Mouse (Mus musculus) kidney, adult 11 months (tissue): ENCODE results near the gene Pdcd1lg2.

Experiments used
- DNase-seq: peaks from one replicate; pipeline ENCODE4 v3.0.0; 2022

Gene Pdcd1lg2

DNA sequence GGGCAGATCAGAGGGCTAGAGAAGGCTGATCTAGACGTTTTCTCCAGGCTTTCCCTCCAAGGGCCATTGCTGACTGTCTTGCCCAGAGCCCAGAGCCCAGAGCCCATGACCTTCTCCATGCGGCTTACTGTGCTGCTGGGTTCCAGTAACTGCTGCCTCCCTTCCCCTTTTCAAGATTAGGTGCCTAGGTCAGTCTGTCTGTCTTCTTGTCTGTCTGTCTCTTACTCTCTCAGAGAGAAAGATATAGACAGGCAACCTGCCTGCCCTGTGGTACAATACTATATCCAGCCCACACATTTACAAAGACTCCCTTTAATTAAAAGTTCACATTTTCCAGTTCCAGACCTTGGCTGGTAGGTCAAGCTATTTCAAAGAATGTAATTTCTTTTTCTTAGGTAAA is 64.1 kb downstream of the Pdcd1lg2 start:
- DNase-seq: no peak

DNA sequence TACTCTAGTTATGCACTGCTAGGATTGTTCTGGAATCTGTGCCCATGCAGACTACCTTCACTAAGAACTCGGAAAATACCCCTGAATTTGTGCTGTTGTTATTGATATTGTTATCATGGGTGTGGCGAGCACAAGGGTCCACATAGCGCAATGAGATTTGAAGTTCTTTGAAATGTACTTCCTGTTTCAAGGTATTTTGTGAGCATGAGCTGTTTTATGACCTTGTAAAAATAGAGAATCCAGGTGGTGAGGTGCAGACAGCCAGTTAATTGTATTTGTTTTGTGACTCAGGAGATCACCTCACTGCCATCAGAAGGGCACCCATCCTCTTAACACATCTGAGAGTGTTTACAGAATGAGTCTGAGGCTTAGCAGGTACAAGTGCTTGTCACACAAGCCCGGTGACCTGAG is 64.5 kb downstream of the Pdcd1lg2 start:
- DNase-seq: no peak

DNA sequence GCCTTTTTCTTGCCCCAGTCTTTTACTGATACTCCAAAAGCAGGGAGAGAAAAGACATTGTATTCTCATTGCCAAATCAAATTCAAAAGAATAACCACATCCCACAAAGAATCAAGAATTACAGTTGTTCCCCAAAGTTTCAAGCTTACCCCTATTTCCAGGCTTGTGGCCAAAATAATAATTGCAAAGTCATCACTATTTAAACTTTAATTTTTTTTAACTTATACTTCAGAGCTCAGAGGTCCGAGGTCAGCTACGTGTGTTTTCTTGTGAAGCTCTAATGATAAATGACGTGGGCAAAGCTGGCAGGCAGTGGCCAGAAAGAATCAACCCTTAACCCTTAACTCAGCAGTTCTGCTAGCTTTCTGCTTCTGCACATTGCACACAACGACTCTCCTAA is 67.9 kb downstream of the Pdcd1lg2 start:
- DNase-seq: no peak

DNA sequence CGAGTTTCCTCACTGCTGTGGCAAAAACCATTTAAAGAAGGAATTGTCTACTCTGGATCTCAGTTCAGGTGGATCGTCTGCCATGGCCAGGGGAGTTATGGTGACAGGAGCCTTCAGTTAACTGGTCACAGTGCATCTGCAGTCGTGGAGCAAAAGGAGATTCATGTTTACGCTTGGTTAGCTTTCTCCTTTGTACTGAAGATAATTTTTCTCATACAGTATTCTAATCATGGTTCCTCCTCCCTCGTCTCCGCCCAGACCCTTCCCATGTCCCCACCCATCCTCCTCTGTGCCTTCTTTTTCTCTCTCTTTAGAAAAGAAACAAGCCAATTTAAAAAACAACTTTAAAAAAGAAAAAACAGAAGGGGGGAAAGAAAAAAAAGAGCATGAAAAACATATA is 70.9 kb downstream of the Pdcd1lg2 start:
- no peak for DNase-seq

DNA sequence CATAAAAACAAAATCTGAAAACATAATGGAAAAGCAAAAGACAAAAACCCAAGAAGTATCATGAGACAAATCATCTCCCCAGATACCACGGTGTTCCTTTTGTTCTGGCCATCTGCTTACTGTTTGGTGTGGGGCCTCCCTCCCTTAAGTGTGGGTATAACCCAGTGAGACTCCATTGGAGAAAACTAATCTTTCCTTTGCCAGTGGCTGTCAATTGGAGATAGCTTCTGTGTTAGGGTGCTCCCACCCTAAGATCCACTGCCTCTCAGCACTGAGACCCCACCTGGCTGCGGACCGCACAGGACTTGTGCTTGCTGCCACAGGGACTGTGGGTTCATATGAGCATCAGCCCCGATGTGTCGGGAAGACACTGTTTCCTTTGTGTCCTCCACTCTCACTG is 71.4 kb downstream of the Pdcd1lg2 start:
- DNase-seq: no peak

DNA sequence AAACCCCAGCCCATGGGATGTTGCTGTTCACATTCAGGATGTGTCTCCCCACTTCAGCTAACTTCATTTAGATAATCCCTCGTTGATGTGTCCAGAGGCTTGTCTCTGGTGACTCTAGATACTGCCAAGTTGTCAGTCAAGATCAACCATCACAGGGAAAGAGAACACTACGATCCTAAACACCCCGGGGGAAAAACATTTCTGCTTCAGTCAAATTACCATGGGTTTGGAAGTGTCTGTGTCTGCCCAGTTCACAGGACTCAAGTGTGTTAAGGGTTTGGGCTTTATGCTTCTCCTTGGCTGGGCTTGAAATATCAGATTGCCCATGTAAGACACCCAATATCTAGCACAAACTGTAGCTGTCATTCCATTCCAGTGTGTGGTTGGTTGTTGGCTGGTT is 71.9 kb downstream of the Pdcd1lg2 start:
- no peak for DNase-seq

DNA sequence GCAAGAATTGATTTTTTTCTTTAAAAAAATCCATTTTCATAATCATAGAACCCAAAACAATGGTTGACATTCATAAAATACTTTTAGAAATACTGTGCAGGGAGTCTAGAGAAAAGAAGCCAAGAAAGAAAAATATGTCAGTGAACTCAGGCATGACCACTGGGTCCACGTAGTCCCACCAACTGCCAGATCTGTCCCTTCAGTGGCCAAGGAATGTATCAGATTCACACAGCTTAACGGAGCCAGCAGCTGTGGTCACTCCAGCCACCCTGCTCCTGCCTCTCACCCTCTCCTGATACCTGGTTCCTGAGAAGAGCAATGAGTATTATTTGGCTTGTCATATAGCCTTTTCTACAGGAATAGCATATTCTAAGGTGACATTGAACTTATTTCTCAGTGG is 72.7 kb downstream of the Pdcd1lg2 start:
- DNase-seq: no peak

DNA sequence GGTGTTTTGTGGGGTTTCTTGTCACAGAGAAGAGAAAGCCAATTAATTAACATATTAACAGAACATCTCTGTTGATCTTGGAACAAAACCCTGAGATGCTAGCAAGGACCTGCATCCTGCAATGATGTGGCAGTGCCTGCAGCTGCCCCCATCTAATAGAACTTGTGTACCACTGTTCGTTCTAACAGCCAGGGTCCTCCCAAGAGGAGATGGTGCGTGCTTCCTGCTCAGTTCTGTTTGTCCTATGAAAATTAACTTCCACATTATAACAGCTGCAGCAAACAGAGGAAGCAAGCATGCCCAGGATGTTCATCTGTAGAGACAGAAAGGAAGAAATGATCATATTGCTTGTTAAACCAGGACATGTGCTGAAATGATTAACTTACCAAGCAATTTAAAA is 73.8 kb downstream of the Pdcd1lg2 start:
- no peak for DNase-seq

DNA sequence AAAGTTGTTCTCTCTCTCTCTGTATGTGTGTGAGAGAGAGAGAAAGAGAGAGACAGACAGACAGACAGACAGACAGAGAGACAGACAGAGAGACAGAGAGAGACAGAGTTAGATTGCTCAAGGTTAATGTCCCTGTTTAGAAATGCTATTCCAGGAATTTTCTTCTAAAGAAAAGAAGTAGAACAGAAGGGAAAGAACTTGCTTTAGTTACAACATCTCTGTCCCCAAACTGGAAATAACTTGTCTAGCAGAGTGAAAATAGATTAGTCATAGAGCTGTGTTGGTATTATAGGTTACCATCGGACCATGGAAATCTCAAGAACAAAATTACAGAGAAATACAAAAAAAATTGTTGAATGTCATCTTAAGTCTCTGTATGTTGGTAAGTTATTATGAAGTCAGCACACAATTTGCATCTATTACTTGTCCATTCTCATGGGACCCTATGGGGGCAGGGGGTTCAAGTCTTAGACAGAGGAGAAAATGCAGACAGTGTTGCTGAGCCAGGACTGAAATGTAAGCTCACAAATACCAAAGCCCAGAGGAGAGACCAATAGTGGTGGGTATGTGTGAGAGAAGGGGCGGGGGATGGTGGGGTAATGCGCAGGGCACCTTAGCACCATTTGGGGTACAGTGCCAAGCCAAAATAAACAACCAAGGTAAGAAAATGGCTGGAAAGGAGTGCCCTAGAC is 74.7 kb downstream of the Pdcd1lg2 start:
- no peak for DNase-seq

DNA sequence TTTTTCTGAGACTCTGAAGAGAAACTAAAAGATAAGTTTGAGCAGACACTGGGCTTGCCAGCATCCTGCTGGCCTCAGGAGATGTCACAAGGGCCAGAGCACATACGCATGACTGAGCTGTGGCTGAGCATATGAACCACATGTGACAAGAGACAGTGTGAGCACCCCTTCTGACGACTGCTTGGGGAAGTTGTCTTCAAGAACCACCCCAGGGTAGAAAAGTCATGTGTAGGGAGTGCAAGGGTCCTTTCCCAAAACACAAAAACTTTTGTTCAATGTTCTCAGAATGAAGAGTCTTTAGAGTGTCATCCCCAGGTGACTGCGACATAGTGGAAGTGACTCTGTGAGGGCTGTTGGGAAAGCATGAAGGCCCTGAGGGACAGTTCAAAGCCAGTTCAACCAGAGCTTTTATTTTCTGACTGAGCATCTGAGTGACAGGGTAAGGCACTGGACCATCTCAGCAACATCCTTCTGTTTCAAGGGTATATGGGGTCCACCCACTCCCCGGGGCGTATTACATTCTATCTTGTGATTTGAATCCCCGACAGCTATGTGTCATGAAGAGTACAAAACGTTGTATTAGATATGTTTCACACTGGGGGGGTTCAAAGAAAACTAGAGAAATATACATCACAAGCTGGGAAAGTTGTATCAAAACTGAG is 76.0 kb downstream of the Pdcd1lg2 start:
- DNase-seq: no peak

DNA sequence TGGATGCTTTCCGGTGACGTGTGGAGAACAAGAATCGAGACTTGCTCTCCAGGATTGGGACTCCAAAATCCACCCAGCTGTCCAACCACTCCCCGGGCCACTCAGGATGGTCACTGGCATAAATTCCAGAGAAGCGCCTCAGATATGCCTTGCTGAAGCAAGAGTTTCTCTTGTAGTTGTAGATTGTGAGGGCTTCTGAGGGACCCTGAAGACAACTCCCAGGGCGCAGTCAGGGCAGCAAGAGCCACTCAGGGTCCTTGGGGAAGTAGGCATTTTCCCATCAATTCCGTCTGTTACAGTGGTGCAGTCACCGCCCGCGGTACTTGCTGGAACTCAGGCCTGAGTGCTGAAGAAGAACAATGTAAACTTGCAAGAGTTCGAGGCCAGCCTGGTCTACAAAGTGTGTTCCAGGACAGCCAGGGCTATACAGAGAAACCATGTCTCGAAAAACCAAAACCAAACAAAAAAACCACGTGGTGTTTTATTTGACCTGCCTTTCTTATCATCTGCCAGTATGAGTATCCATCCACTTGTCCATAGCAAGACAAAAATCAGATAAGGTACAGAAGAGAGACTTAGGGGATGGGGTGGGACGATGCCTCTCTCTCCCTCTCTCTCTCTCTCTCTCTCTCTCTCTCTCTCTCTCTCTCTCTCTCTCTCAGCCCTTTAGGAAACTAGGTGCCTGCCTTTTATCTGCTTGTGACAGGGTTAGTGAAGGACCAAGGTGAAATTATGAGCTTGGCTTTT is 76.8 kb downstream of the Pdcd1lg2 start:
- no peak for DNase-seq

DNA sequence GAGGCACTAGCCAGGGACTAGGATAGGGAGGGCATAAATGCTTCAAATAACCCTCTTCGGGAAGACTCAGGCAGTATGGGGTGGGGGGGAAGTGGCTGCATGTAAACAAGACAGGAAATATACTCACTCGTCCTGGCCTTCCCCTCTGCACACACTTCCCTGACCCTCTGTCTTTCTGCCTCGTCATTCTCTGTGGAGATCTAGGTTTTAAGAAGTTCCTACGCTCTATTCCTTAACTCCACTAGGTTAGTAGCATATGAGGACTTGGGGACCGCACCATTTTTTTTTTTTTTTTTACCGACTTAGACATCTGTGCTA is 77.3 kb downstream of the Pdcd1lg2 start:
- DNase-seq: no peak

DNA sequence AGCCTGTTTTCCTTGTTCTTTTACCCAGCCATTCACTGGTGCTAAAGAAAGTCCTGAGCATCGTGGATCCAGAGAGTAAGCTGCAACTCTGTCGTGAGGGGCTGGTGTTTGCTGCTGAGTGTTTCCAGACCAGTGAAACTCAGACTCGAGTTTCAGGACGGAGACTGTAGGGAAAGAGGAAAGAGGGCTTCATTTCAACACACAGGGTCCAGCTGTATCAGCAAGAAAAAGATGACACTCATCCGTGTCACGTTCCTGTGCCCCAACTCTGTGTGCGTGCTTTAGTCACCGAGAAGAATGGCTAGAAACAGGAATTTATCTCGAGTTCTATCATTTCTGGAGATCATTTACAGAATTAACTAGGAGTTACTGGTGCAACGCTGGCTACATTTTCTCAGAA is 77.7 kb downstream of the Pdcd1lg2 start:
- no peak for DNase-seq

DNA sequence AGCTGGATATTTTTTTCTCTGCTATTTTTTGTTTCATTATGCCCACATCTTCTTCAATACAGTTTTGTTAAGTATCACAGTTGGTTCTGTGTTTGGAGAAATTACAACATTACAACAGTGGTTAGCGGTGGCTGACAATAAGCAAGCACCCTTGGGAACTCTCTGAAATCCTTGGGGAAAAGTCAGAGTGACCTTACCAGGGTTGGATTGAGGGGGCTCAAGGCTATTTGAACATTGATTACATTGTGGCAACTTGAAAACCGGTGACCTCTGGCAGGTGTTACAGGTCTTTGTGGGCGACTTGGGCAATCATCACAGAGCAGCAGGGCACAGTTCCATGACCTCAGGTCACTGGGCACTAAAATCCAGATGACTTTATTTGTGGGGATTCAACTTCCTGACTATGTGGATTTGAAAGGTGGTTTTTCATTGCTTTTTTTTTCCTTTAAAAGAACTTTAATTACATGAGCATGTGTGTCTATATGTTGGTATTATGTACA is 79.1 kb downstream of the Pdcd1lg2 start:
- no peak for DNase-seq

DNA sequence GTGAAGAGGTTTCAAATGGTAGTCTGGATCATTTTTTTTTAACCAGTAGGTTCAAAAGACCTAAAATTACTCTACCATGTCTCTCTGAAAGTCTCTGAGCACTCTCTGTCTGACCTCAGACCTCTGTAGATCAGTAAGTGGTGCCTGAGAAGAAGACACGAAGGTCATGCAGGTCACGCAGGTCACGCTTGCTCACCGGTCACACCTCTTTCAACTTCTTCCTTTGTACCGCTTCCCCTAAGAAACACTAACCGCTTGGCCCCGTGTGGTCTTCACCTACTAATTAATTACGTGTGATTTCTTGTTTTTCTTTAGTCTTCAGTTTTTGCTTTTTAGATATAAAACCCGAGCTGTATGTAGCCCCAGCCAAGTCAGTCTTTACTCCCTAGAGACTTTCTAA is 80.7 kb downstream of the Pdcd1lg2 start:
- DNase-seq: no peak

DNA sequence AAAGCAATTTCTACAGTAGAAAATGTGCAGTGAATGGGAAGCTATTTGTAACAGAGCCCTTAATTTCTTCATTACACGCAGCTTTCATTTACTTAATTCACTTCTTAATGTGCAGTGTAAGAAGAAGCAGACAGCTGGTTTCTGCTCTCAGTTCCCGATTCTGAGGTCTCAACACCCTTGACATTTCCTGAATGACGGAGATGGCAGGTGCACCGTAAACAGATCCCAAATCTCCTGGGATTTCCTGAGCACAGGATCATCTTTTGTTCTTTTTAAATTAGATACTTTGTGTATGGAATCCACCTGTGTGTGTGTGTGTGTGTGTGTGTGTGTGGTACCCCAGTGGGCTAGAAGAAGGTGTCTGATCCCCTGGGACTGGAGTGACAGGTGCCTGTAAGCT is 83.7 kb downstream of the Pdcd1lg2 start:
- DNase-seq: no peak

DNA sequence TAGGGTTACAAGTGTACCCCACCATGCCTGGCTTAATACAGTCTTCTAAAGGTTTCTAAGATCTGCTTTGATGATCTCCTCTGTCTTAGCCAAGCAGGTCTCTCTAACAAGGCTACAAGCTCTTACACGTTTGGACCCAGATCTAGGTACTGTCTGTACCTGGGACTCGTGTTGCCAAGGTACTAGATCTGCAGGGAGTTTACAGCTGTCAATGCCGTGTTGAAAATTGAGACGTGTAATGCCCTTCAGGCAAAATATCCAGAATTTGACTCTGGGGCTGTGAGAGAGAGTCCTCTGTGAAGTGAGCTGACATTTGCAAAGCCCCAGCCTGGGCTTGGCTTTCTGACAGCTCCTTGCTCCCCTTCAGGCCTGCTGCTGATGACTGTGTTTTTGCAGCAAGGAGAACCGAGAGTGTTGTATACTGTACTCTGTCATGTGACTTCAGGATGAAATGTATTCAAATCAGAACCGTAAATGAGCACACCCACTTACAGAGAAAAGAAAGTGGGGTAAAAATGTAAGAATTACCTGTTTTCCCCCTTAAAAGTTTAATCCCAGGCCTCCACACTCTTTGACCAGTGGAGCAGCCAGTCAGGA is 85.4 kb downstream of the Pdcd1lg2 start:
- DNase-seq: no peak

DNA sequence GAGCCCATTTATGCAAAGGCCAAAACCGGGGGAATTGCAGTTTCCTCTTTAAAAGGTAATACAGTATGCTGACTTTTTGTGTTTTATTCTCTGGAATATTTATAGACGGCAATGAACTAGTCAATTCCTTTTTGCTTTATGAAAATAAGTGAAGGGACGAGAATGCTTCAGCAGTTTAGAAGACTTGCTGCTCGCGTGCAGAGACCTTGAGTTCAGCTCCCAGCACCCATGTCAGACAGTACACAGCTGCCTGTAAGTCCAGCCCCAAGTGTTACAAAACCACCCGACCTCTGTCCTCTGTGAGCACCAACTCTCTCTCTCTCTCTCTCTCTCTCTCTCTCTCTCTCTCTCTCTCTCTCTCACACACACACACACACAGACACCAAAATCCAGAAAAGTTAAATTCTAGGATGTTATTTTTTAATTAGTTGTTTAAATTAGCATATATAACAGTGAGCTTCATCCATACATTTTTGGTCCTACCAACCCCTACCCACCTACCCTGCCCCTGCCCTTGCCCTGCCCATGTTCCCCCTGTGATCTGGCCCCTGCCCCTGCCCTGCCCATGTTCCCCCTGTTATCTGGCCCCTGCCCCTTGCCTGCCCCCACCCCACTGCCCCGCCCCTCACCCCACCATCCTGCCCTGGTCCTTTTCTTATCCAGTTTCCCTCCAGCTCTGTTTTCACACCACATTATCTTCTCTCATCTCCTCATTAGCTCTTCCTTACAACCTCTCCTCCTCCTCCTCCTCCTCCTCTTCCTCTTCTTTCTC is 86.3 kb downstream of the Pdcd1lg2 start:
- DNase-seq: peak; percentile 52

DNA sequence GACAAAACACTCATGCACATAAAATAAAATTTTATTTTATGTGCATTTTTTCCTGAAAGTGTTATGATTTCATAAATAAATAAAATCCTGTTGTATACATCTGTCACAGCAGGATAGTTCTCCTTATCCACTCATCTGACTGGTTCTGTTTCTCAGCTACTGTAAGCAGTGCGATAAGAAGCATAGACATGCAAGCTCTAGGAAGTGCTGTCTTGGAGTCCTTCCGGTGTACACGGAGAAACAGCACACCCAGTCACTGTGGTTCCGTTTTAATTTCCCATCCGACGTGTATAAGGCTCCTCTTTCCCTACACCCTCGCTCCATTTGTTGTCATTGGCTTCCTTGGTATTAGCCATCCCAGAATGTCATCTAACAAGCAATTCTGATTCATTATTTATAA is 87.2 kb downstream of the Pdcd1lg2 start:
- no peak for DNase-seq

DNA sequence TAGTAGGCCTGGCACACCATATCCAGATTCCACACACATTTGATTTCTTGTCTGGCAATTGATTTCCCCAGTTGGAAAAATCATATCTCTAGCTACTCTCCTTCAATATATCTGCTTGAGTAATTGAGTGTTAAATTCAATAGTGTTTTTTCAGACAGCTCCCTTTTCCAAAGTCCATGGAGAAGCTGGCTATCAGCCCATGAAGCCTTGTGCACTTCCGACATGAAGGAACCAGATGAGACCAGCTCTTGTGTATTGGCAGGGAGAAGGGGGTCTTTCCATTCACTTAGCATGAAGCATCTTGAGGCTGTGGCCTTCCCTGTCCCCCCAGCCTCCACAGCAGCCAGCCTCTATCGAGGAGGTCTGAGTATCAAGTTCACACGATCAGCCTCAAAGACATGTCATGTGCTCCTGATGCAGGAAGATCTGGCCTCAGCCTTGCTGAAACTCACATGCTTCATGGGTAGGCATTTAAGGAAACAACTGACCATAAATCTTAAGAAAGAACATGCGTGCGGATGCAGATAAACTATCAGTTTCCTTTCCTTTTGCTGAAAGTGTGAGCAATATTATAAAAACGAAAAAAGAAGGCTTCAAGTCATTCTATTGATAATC is 88.2 kb downstream of the Pdcd1lg2 start:
- no peak for DNase-seq

DNA sequence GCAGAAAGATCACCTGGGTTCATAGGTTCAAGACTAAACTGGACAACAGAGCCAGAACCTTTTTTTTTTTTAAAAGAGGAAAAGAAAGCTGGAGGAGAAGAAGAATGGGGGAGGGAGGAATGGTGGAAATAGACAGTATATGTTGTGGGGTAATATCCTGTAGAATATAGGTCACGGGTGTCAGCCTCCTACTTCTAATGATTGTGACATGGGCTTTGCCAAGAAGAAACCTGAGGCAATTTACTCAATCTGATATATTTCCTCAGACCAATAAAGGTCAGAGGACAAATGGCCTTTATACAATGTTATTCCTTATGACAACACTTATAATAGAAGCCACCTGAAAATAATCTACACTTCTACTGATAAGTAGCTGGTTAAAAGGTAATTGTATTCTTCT is 89.6 kb downstream of the Pdcd1lg2 start:
- no peak for DNase-seq

DNA sequence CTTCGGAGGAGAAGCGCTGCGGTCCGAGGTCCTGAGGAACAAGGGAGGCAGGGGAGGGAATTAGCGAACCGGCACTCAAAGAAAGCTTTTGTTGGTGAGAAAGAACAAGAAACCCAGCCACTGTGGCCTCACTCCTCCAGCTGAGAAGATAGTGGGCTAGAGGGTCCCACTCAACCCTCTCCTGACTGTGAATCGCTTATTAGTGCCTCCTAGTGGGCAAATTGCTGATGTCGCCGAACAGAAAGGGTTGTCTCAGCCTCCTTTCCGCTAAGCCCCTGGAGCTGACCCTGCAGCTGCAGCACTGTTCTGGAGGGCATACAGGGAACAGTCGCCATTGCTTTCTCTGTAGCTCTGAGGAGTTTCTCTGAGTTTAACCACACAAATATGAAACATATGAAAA is 90.4 kb downstream of the Pdcd1lg2 start:
- no peak for DNase-seq

DNA sequence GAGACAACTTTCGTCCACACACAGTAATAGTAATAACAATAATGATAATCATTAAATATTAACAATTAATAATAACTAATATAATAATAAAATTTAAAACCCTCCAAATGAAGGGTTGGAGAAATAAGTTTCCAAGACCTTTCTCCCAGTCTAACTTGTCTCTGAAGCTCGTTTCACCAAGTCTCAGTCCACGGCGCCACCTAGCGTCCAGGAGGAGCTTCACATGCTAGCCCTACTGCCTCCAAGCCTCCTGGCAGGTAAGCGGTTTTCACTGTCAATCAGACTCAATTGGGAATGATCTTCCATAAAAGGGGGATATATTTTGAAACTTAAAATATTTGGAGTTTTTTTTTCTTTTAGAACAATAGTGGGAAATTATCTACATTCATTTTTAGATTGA is 90.8 kb downstream of the Pdcd1lg2 start:
- peak; percentile 80 for DNase-seq
